Mouse (Mus musculus) induced T-regulatory cell, adult 2 months (primary cell): ENCODE measurements around the gene Abhd5.
A peak's percentile ranks its signal among the peaks of the same experiment; 100 is the strongest.
"Not testable (repeated sequence)": the region's sequence is repeated elsewhere in the genome, so short reads cannot be mapped to it uniquely, and the experiment has no call there.

Experiments used
- DNase-seq: peaks from one replicate; pipeline ENCODE4 v3.0.0-alpha.2; 2012; ENCODE audit warnings: low read depth

The Abhd5 gene

GRCm38 (mm10) chr9:122351303-122352024 lies at the start of gene Abhd5:
Gene Abhd5, plus strand, starts transcription at chr9:122351608.
- DNase-seq, result peak; percentile 95

- DNase-seq, result no peak
Measured at GRCm38 (mm10) chr9:122305302-122305701, 46.1 kb upstream of the Abhd5 start.

GRCm38 (mm10) chr9:122309013-122309980 lies 42.1 kb upstream of the Abhd5 start:
- DNase-seq, result no peak

DNA sequence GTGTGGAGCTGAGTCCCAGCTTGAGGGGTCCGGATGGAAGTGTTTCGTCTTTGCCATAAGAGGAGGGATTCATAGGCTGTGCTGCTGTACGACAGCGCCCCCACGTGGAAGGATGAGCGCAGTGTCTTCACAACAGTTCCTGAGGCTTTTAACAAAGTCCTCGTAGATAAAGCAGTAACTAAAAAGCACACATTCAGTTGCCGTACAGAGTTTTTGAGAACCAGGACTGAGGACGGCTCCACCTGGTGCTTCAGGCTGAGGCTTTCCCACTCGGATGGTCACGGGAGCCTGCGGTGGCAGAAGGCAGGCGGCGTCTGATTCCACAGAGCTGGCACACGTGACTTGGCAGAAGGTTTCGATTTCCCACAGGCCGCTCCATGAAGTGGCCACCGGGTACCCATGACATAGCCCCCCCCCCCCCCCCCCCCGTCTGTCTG lies 40.8 kb upstream of the Abhd5 start:
- DNase-seq, result peak; percentile 92

- DNase-seq, result no peak
Measured at GRCm38 (mm10) chr9:122311051-122311760, 40.2 kb upstream of the Abhd5 start.

GRCm38 (mm10) chr9:122312296-122312990 lies 39.0 kb upstream of the Abhd5 start:
- peak; percentile 32 for DNase-seq

- not testable (repeated sequence) for DNase-seq
Measured at GRCm38 (mm10) chr9:122313128-122313527, 38.3 kb upstream of the Abhd5 start.

GRCm38 (mm10) chr9:122314386-122314785 lies 37.0 kb upstream of the Abhd5 start:
- DNase-seq, result no peak

DNA sequence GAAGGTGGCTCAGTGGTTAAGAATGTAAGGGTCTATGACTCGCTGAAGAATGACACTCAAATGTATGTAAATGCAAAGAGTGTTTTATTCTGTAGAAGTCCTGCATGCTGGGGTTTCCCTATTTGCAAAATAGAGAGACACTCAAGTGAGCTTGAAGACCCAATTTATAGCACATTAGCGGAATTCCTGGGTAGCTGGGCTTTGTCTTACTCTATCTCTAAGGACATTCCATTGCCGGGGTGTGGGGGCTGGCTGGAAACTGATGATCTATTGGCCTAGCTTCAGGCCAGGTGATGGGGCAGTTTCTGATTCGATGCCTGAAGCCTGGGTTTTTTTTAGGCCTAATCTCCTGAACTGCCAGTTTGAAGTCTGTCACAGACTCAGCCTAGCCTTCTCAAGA lies 36.5 kb upstream of the Abhd5 start:
- DNase-seq, result no peak

DNA sequence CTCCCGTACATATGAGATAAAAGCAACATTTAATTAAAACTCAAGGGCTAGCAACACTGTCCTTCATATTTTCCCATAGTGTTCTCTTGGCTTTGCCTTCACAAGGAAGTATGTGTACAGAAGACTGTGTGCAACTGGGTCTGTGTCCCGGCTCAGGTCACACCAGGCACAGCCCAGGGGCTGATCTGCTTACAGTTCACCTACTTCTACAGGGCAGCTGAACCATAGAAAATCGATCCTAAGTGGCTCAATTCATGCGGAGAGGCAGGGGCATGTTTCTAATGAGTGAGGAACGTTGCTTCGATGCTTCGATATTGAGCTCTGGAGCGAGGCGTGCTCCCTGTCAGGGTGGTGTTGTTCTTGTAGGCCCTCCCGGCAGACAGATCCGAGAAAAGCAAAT lies 35.9 kb upstream of the Abhd5 start:
- no peak for DNase-seq

GRCm38 (mm10) chr9:122316562-122316961 lies 34.8 kb upstream of the Abhd5 start:
- DNase-seq, result no peak

- no peak for DNase-seq
Measured at GRCm38 (mm10) chr9:122320626-122321025, 30.8 kb upstream of the Abhd5 start.

- DNase-seq, result no peak
Measured at GRCm38 (mm10) chr9:122322356-122322755, 29.1 kb upstream of the Abhd5 start.

DNA sequence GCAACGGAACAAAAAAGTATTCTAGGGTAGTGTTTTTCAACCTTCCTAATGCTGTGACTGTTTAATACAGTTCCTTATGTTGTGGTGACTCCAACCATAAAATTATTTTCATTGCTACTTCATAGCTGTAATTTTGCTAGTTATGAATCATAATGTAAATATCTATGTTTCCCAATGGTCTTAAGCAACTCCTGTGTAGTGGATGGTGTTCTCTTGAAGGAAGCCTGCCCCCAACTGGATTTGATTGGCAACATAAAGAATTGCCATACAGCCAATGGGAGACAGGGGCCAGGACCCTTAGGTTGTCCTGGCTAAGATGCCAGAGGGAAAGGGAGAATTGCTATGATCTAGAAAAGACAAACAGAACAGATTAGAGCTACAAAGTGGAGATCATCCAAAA lies 25.4 kb upstream of the Abhd5 start:
- no peak for DNase-seq

DNA sequence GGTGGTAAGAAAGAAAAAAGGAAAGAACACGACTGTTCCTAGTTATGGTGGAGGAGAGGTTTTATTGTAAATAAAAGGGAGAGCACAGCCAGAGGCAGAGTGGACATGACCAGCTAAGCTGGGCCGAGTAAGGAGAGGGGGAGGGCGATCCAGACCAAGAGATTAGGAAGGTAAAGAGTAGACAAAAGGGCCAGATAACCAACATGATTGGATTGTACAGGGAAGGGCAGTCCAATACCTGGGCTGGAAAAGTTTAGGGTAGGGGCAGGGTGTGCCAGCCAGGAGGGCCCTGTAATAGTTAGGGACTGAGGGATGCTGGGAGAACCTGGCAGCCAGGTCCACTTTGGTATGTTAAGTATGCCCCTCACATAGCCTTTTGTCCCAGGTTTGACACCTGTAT lies 23.2 kb upstream of the Abhd5 start:
- no peak for DNase-seq

DNA sequence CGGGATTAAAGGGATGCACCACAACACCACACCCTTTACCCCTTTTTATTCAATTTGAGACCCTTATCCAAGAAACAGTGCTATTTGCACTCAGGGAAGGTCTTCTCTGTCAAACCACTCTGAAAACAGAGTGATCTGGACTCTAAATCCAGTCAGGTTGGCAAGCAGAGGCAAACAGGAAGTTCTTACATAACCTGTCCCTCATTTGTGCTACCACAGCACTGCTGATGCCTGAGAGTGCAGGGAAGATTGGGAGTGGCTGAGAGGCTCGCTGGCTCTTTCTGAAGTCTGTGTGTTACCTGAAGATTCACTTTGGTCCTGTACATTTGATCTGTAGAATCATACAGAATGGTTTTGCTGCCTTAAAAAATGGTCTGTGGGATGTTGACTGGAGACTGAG lies 14.7 kb upstream of the Abhd5 start:
- no peak for DNase-seq

DNA sequence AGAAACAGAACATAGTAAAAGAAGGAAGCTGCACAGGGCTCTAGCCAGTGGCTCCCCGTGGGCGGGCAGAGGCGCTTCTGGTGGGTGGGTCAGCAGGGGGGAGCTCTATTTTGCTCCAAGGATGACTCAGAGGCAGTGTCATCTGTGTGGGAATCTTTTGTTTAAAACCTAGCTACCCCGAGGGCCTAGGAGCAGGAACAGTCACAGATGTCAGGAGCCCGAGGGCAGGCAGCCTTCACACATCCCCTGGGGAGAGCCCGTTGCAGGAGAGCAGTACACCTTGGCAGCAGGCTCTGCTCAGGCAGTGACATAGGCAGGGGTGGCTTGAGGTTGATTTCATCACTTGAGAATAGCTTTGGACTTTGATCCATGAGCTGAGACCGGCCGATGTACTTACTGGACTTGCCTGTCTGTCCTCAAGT lies 13.9 kb upstream of the Abhd5 start:
- DNase-seq, result no peak

- no peak for DNase-seq
Measured at GRCm38 (mm10) chr9:122339972-122340371, 11.4 kb upstream of the Abhd5 start.

DNA sequence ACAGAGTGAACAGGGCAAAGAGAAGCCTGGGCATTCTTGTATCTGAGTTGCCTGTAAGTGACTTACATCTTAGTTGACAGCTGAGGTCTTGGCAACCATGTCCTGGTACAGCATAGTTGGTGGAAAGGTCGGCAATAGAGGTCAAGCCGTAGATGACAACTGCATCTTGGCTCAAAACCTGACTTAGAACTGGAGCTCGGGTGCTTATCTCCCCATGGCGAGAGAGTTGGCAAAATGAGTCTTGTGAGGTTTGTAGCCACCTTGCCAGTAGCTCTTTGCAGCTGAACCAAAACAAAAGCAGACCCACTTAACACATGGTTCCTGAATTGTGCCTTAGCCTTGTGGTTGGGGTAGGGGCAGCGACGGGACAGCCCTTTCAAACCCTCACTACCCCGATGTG lies 8.0 kb upstream of the Abhd5 start:
- DNase-seq, result no peak

GRCm38 (mm10) chr9:122344560-122344959 lies 6.8 kb upstream of the Abhd5 start:
- no peak for DNase-seq

DNA sequence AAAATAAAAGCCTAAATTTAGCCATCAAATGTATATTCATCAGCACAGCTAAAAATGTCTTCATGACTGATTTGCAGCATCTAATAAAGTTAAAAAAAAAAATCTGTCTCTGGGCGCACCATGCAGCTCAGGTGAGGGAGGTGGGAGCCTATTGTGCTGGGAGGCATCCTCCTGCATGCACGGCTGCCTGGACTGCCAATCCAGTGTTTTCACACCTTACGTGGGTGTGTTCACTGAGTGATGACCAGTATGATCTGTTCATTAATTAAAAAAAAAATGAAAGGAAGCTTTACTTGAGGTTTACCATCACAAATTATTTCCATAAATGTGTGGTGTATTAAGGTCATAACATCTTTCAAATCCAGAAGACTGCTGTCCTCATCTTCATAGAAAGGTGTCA lies 6.1 kb upstream of the Abhd5 start:
- no peak for DNase-seq

DNA sequence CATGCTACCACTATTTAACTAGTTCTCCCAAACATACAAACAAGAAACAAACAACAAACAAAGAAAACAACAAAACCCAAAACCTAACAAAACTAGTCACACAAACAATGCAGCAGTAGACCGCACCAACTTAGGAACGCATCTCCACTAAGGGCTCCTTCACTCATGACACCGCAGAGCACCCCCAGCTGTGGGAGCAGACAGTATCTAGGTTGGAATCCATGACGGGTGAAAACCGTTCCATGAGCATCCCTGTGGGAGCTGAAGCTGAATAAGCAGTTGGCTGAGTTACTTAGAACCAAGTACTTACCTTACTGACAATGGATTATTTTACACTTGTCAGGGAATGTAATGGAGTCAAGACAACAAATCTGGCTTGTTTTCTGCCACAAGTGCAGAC lies 5.3 kb upstream of the Abhd5 start:
- DNase-seq, result no peak
